Mouse (Mus musculus) lung, adult 18-20 months (tissue): ENCODE results near the gene Ssh1.
A peak's percentile ranks its signal among the peaks of the same experiment; 100 is the strongest.

Source experiments
- DNase-seq, 2 experiments: peaks; one replicate each; pipeline ENCODE4 v3.0.0; 2022; ENCODE audit warnings: mixed read lengths in 2 of 2

The Ssh1 gene

DNA sequence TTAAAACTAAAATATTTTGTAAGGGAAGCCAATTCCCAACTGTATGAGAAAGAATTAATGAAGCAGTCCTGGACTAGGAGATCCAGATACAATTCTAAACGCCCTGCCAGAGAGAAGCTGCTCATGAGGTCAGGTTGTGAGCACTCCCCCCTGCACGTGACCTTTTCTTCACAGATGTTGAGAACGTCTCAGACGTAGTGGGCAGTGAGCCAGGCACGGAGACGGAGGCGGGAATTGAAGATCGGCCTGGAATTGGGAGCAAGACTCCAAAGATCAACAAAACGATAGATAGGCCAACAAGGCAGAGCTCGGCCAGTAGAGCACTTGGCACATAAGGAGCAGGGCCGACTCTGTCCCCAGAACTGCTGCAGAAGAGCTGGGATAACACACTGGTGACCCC, 106.6 kb downstream of the Ssh1 start:
- peak; percentile 61 to 71 for DNase-seq
